Mouse (Mus musculus) cerebellum, postnatal 36 days (tissue): ENCODE measurements at regions not wholly inside any gene's neighbourhood (a gene's known extent, or its start where the extent isn't known, plus 50 kb on each side); places are given as distances from the start of the nearest gene placed in this dataset.

Experiments
- DNase-seq, 2 experiments: peaks; one replicate each; pipeline ENCODE4 v3.0.0; 2021 to 2022; ENCODE audit warnings: mixed read lengths in 2 of 2

DNA sequence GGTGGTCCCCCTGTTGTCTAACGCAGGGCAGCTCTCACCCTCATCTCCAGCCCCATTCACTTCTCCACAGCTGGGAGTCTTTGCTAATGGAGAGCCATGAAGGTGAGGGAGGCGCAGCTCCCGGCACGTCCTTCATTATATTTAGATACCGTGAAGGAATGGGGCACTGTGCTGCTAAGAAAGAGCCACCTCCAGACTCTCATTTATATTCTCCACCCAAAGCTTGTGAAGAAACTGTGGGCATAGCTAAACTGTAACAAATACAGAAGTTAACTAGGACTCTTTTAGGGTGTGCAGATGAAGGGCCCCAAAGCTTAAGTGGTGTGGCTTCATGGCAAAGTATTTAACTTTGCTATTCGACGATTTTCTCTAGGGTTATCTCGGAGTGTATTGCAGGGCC, 136.4 kb downstream of the Ddx11 start:
- no peak for DNase-seq

DNA sequence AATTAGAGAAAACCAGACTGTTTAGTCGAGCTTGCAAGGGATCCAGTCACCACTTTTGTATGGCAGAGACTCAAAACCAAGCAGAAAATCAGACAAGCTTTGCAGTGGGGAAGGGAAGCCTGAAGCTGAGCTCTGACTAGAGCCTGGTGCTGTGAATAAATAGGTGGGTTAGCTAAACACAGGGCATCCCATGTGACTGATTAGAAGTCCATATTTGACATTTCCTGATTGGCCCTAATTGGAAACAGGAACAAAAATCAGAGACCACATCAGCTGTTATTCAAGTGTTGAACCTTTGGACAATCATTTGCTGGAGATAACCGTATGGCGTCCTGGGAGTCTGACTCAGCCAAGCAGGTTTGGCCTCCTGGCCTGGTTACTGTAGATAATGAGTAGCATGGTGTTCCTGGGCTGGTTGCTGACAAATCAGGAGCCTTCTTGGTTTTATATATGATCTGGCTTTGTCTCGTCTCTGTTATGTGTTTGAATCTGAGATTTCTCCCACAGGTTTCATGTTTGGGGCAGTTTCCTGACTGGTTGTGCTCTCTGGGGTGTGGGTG, 139.4 kb downstream of the Ddx11 start:
- DNase-seq, result no peak

DNA sequence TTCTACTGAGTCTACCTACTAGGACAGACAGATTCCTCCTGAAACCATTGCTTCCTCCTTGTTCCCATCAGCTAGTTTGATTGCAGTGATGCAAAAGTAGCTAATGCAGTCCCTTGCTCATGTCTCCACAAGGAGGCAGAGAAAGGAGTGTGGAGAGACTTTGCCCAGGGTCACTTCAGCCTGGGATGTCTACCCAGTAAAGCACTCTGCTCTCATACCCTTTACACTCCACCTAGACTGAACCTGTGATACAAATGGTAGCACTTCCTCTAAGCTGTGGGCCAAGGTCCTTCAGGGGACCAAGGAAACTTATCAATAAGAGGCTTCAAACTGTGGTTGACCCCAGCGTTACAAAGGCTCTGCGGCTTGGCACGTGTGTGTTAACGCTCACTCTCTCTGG, 140.1 kb downstream of the Ddx11 start:
- DNase-seq, result no peak

DNA sequence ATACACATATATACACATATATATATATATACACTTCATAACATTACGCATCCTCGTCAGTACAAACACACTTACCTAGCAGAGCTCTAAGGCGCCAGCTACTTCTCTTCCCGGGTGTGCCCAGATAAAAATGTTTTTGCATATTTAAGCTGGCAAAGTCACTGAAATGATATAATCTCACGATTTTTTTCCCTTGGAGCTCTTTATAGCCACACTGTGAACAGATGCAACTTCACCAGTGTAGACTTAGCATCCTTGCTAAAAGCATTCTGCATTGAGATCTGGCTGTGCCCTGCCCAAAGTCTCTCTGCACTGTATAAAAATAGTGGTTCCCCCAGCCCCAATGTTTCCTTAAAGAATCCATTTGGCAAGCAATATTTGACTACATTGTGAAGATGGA, 143.5 kb downstream of the Ddx11 start:
- DNase-seq, result no peak

DNA sequence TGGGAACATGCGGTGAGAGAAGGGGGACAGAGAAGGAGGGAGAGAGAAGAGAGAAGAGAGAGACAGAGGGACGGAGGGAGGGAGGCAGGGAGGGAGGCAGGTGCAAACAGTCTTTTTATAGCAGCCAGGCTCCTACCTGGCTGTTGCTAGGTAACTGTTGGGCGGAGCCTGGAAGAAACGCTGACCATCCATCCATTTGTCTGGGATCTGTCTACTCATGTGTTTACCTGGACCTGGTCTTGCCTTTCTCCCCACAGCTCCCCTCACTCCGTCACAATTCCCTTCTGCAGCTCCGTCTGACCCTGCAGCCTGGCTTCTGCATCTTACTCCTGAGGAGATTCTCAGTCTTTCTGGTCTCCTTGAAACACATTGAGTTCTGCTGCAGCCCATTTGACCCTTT, 144.5 kb downstream of the Ddx11 start:
- DNase-seq, result peak; percentile 43 to 53

DNA sequence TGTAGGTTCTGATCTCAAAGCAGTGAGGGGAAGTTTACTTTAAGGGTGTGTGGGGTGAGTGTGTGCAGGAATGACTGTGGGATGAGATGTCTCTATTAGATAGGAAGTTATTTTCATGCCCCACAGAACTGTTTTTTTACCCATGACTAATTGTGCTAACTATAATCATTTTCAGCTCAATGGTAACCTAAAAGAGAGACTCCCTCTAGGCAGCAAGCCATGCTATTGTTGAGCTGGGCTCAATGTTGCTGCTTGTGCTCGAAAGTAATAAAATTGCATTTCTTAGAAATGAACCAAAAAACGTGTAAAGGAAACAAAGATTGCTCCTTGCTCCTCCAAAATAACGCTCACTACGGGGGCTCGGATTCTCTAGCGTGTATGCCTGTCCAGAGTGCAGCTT, 146.2 kb downstream of the Ddx11 start:
- no peak for DNase-seq

DNA sequence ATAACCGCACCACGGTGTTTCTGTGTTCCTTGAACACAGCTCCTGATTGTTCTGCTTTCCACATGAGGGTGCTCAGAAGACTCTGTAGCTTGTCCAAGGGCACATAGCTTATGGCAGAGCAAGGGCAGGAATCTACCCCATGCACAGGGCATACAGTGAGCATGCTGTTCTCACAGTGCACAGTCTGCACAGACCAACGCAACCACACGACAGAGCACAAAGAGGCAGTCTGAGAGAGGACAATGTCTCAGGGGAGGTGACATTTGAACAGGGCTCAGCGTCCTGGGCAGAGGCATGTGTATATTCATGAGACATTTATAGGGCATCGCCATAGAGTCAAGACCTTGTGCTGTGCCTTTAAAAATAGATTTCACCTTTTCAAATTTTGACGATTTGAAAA, 148.6 kb downstream of the Ddx11 start:
- DNase-seq, result no peak

DNA sequence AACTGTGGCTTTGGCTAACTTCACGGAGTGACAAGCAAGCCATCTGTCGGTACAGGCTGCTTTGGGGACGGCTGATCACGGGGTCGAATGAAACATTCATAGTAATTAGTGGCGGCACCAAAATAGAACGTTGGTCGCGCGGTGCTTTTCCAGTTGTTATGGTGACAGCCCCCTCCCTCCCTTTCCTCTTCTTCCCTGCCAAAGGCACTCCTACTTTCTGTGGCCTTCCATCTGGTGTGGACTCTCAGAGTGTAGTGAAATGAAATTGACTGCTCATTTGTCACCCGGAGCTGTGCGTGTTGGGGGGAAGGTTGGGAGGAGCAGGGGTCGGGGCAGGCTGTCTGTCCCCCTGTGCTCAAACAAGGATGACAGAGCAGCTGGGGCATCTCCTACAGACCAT, 153.5 kb downstream of the Ddx11 start:
- DNase-seq, result peak; percentile 55 to 64

DNA sequence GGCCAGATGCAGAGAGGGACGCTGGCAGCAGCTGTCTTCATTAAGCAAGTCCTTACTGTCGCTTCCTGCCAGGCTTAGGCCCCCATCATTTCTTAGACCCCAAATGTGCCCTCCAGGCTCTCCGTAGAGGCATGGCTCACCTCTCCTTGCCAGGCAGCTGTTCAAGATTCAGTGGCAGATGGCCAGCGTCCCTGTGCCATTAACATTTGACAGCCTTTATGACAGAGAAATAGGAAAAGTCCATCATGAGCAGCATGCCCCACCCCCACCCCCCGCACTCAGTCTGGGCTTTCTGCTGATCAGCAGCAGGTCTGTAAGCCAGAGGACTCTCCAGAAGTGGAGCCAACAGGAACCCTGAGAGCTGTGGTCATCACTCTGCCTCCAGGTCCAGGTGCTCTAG, 154.7 kb downstream of the Ddx11 start:
- no peak for DNase-seq

DNA sequence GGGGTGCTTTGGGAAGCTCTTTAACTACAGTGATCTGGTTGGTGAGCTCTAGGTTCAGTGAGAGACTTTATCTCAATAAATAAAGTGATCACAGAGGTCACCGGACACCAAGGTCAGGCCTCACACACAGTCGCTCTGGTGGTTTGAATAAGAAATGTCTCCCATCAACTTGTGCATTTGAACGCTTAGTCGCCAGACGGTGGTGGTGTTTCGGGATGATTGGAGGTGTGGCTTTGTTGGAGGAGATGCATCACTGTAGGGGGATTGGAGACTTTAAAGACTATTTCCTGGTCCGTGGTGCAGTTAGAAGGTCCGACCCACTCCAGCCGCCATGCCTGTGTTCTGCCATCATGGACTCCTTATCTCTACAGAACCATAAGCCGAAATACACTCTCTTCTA, 162.0 kb downstream of the Ddx11 start:
- DNase-seq, result no peak
